Mouse (Mus musculus): ENCODE measurements at regions not wholly inside any gene's neighbourhood (a gene's known extent, or its start where the extent isn't known, plus 50 kb on each side); places are given as distances from the start of the nearest gene placed in this dataset.

DNA sequence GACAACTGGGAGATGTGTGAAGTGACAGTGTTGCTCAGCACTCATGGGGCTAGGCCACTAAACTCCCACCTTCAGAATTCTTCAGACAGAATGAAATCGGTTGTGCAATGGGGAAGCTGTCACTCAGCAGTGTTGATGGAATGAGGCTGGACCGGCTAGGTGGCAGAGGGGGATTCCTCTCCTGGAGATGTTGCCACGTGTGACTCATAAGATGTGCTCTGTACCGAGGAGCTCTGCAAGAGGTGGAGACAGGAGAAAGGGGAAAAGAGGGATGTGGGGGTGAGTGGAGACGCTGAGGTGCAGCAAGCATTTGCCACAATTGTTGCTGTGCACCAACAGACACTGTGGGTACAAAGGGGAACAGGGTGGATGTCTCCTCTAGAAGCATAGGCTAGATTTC, 133.6 kb downstream of the Gm10260 start:
- TF ChIP-seq POLR2A (IDR thresholded peaks at IDR 0.05; ENCODE audit: low read depth, low read length) (no peak), CTCF (IDR thresholded peaks at IDR 0.05; ENCODE audit: borderline replicate concordance, insufficient read depth, low read length) (no peak)
